Mouse (Mus musculus) midbrain, embryonic 10.5 days (tissue): ENCODE measurements around the gene Apon. TPM values are rescaled to one million over a fixed set of nuclear protein-coding genes. Genes with fewer than 3 reads are reported as not detected.
"Not testable (repeated sequence)": the region's sequence is repeated elsewhere in the genome, so short reads cannot be mapped to it uniquely, and the experiment has no call there.

Experiments
- DNase-seq: peaks from one replicate; pipeline ENCODE4 v3.0.0-alpha.2; 2017; ENCODE audit warnings: low spot score
- H3K27ac ChIP-seq: fragments of 300-500 bp; sonication (generic); replicated peaks from 2 replicates; pipeline ENCODE4 v1.5.1; 2016; ENCODE audit warnings: mild to moderate bottlenecking
- H3K27me3 ChIP-seq: fragments of 300-500 bp; sonication (generic); 2 replicates; pipeline ENCODE4 v1.6.1; 2016; ENCODE audit warnings: low read depth, mild to moderate bottlenecking; ENCODE audit not compliant: poor library complexity, severe bottlenecking
- H3K36me3 ChIP-seq: fragments of 300-500 bp; sonication (generic); 2 replicates; pipeline ENCODE4 v1.6.1; 2016; ENCODE audit warnings: mild to moderate bottlenecking, moderate library complexity
- H3K4me1 ChIP-seq: fragments of 300-500 bp; sonication (generic); 2 replicates; pipeline ENCODE4 v1.6.1; 2016
- H3K4me3 ChIP-seq: fragments of 300-500 bp; sonication (generic); 2 replicates; pipeline ENCODE4 v1.5.1; 2016; ENCODE audit warnings: mild to moderate bottlenecking, moderate library complexity
- H3K9me3 ChIP-seq: fragments of 300-500 bp; sonication (generic); replicated peaks from 2 replicates; pipeline ENCODE4 v1.6.1; 2016; ENCODE audit warnings: mild to moderate bottlenecking
- WGBS: fragments of 180-500 bp; shearing (Covaris S2); methylation state at CpG from one replicate; pipeline ENCODE4 v1.1.7; 2016; 5-methylcytosine and 5-hydroxymethylcytosine counted together
- polyA plus RNA-seq: library from polyadenylated mRNA; unstranded; fragments of >200 nt; fragmentation: Nextera tagmentation; extraction: Ambion mirVana; gene quantifications from 2 replicates; pipeline ENCODE4 v1.2.1, GENCODE M21; 2016

The Apon gene
- 0.73 and 0.77 TPM in 2 replicates for polyA plus RNA-seq

GRCm38 (mm10) chr10:128253677-128254255 is at the start of gene Apon:
Gene Apon, plus strand, starts transcription at chr10:128254096.
- WGBS: 91% methylated on average over 4 of the region's 4 CpGs
- H3K4me1 ChIP-seq: no peaks in the 10 kb centered on the region
- no peaks in the 10 kb centered on the region for H3K27me3 ChIP-seq
- peaks cover 51% of the 10 kb centered on the region for H3K36me3 ChIP-seq
- no peak within 1 kb of the TSS for H3K4me3 ChIP-seq
- H3K27ac ChIP-seq: no peak within 1 kb of the TSS
- DNase-seq: no peak
- H3K9me3 ChIP-seq: no peaks in the 10 kb centered on the region

DNA sequence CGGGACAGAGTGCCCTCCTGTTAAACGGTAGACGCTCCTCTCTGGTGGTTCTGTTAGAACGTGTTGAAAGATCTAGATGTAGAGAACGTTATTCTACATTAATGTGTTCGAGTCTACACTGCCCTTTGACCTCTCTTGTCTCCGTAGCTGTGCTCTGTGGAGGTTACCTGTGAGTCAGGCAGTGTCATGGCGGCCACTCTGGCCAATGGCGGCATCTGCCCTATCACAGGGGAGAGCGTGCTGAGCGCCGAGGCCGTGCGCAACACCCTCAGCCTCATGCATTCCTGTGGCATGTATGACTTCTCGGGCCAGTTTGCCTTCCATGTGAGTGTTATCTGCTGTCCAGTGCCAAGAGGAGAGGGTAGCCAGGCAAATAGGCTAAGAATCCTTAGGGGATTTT is 49.0 kb upstream of the Apon start:
- no peaks in the 10 kb centered on the region for H3K27me3 ChIP-seq
- 93% methylated on average over 15 of the region's 15 CpGs for WGBS
- no peaks in the 10 kb centered on the region for H3K9me3 ChIP-seq
- H3K4me1 ChIP-seq: no peaks in the 10 kb centered on the region
- H3K27ac ChIP-seq: no peak overlapping the region
- no peak overlapping the region for H3K4me3 ChIP-seq
- no peak for DNase-seq
- peaks cover 24% of the 10 kb centered on the region for H3K36me3 ChIP-seq

GRCm38 (mm10) chr10:128208326-128208725 is 45.6 kb upstream of the Apon start:
- 91% methylated on average over 10 of the region's 10 CpGs for WGBS
- Histone ChIP-seq H3K27ac (no peak overlapping the region), H3K36me3 (peaks cover 28% of the 10 kb centered on the region), H3K4me3 (no peak overlapping the region), H3K9me3 (no peaks in the 10 kb centered on the region), H3K4me1 (peaks cover 19% of the 10 kb centered on the region), H3K27me3 (peaks cover 5% of the 10 kb centered on the region)
- no peak for DNase-seq

GRCm38 (mm10) chr10:128209311-128210009 is 44.4 kb upstream of the Apon start:
- no peaks in the 10 kb centered on the region for H3K9me3 ChIP-seq
- H3K4me1 ChIP-seq: peaks cover 20% of the 10 kb centered on the region
- no peak overlapping the region for H3K4me3 ChIP-seq
- no peak for DNase-seq
- WGBS: 95% methylated on average over 11 of the region's 11 CpGs
- H3K27ac ChIP-seq: no peak overlapping the region
- peaks cover 28% of the 10 kb centered on the region for H3K36me3 ChIP-seq
- H3K27me3 ChIP-seq: peaks cover 16% of the 10 kb centered on the region

DNA sequence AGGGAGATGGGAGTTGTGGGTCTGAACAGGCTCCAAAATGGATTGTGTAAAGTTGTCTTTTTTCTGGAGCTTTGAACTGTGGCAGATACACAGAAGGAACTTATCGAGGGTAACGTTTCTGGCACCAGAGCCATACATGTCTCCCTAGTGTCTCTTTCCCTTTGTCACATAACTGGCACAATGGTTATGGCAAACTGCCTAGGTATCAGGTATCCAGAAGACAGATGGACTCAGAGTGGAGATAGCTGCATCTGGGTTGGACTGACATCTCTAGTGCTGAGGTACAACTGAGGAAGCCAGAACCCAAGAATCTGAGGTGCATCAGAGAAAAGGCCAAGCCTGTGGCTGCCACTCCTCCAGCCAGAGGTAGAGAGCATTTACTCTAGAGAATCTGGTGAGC is 43.8 kb upstream of the Apon start:
- DNase-seq: no peak
- Histone ChIP-seq H3K36me3 (peaks cover 28% of the 10 kb centered on the region), H3K4me1 (peaks cover 20% of the 10 kb centered on the region), H3K27ac (no peak overlapping the region), H3K4me3 (peak overlapping the region; percentile 76), H3K27me3 (peaks cover 23% of the 10 kb centered on the region), H3K9me3 (no peaks in the 10 kb centered on the region)
- 90% methylated on average over 2 of the region's 2 CpGs for WGBS

DNA sequence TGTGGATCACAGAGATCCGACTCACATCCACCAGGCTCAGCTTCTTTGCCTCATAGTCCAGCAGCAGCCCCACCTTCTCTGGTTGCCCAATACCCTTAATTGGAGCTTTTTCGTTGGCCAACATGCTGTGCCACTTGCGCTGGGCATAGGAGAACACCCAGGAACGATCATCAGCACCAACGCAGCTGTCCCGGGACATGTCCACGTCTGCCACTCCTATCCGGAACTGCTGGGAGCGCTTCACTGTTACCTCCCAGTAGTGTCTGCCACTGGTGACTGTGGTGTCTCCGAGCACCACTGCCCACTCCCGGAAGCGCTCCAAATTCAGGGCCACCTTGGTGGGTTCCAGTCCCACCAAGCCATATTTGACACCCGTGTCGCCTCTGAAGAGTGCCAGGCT is 42.9 kb upstream of the Apon start:
- WGBS: 32% methylated on average over 14 of the region's 14 CpGs
- Histone ChIP-seq H3K9me3 (no peaks in the 10 kb centered on the region), H3K36me3 (peaks cover 28% of the 10 kb centered on the region), H3K27ac (peak overlapping the region; percentile 85), H3K27me3 (peaks cover 23% of the 10 kb centered on the region), H3K4me3 (peak overlapping the region; percentile 76), H3K4me1 (peaks cover 20% of the 10 kb centered on the region)
- DNase-seq: no peak

DNA sequence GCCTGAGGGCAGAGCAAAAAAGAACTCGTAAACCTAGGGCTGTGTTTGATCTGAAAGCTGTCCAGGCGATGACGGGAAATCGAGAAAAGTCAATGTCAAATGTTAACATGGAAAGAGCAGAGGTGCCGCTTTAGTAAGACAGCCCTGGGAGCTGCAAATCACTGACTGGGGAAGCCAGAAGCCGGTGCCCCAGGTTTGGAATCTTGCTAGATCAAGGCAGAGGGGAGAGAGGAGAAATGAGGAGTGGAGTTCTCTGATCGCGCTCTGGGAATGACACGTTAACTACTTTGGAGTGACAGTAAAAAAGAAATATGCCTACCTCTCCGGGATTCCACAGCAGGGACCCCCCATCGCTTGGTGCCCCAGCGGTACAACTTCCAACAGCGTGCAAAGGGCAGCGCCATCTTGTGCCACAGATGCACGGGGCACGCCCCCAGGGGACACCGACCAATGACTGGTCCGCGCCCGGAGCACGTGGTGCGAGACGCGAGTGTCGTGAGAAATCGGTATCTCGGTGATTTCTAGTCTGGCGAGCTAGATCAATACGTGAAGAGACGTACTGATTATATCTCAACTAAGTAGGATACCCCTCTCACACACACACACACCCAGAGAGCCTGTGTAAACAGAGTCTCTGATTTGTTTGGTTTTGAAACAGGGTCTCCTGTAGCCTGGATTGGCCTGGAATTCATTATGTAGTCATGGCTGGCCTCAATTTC is 42.3 kb upstream of the Apon start, which contains the start of gene Spryd4:
TSS of gene Spryd4 (minus strand) at position 418 of the 719 bp plus-strand sequence.
- peak within 1 kb of the TSS; percentile 76 for H3K4me3 ChIP-seq
- H3K36me3 ChIP-seq: peaks cover 22% of the 10 kb centered on the region
- H3K27me3 ChIP-seq: peaks cover 23% of the 10 kb centered on the region
- DNase-seq: peak; percentile 93
- H3K27ac ChIP-seq: peak within 1 kb of the TSS; percentile 85
- peaks cover 20% of the 10 kb centered on the region for H3K4me1 ChIP-seq
- H3K9me3 ChIP-seq: no peaks in the 10 kb centered on the region
- WGBS: under 1% methylated on average over 30 of the region's 30 CpGs

GRCm38 (mm10) chr10:128212148-128212547 is 41.7 kb upstream of the Apon start:
- peaks cover 16% of the 10 kb centered on the region for H3K36me3 ChIP-seq
- H3K27me3 ChIP-seq: peaks cover 23% of the 10 kb centered on the region
- peak overlapping the region; percentile 85 for H3K27ac ChIP-seq
- 51% methylated on average over 6 of the region's 6 CpGs for WGBS
- H3K4me3 ChIP-seq: peak overlapping the region; percentile 76
- peaks cover 20% of the 10 kb centered on the region for H3K4me1 ChIP-seq
- no peak for DNase-seq
- H3K9me3 ChIP-seq: no peaks in the 10 kb centered on the region

- Histone ChIP-seq H3K36me3 (peaks cover 14% of the 10 kb centered on the region), H3K4me1 (peaks cover 20% of the 10 kb centered on the region), H3K4me3 (peak overlapping the region; percentile 49), H3K9me3 (no peaks in the 10 kb centered on the region), H3K27me3 (peaks cover 23% of the 10 kb centered on the region), H3K27ac (peak overlapping the region; percentile 49; the same call in 1 of the 2 replicates)
- 3% methylated on average over 18 of the region's 18 CpGs for WGBS
- peak; percentile 62 for DNase-seq
These were observed 41.0 kb upstream of the Apon start for GRCm38 (mm10) chr10:128212871-128213323.

GRCm38 (mm10) chr10:128214112-128214511 is 39.8 kb upstream of the Apon start:
- H3K9me3 ChIP-seq, H3K36me3 ChIP-seq, DNase-seq, H3K4me3 ChIP-seq, H3K27ac ChIP-seq: not testable (repeated sequence)
- Histone ChIP-seq H3K4me1 (peaks cover 20% of the 10 kb centered on the region), H3K27me3 (peaks cover 23% of the 10 kb centered on the region)
- WGBS: 92% methylated on average over 4 of the region's 4 CpGs

GRCm38 (mm10) chr10:128214981-128215380 is 38.9 kb upstream of the Apon start:
- Histone ChIP-seq H3K4me1 (peaks cover 20% of the 10 kb centered on the region), H3K27me3 (peaks cover 23% of the 10 kb centered on the region), H3K36me3 (peaks cover 4% of the 10 kb centered on the region; the same call in 1 of the 2 replicates), H3K4me3 (no peak overlapping the region), H3K9me3 (no peaks in the 10 kb centered on the region), H3K27ac (no peak overlapping the region)
- no peak for DNase-seq
- WGBS: 90% methylated on average over 5 of the region's 5 CpGs

GRCm38 (mm10) chr10:128218387-128219117 is 35.3 kb upstream of the Apon start:
- no peaks in the 10 kb centered on the region for H3K36me3 ChIP-seq
- no peak overlapping the region for H3K27ac ChIP-seq
- H3K4me3 ChIP-seq: no peak overlapping the region
- no peaks in the 10 kb centered on the region for H3K9me3 ChIP-seq
- 95% methylated on average over 18 of the region's 18 CpGs for WGBS
- H3K4me1 ChIP-seq: peaks cover 3% of the 10 kb centered on the region
- H3K27me3 ChIP-seq: peaks cover 16% of the 10 kb centered on the region
- no peak for DNase-seq
